Mouse (Mus musculus): ENCODE data around the gene Adipor1. TPM values are rescaled to one million over a fixed set of nuclear protein-coding genes. Genes with fewer than 3 reads are reported as not detected.

Gene Adipor1
- polyA plus RNA-seq, 1 experiment from 2014 or later = 65.1 TPM

- Histone ChIP-seq H3K36me3 (replicated peaks) (peaks cover 30% of the 10 kb centered on the region), H3K27me3 (peaks cover 5% of the 10 kb centered on the region; the same call in 1 of the 2 replicates), H3K9ac (no peak overlapping the region), H3K4me3 (replicated peaks) (no peak overlapping the region), H3K4me1 (peaks cover 16% of the 10 kb centered on the region), H3K9me3 (no peaks in the 10 kb centered on the region), H3K27ac (no peak overlapping the region), H3K4me2 (no peak overlapping the region)
- no peak for ATAC-seq (ENCODE audit: low FRiP score)
- WGBS = 93% methylated on average over 7 of the region's 7 CpGs
Observed at GRCm38 (mm10) chr1:134458139-134458727, 43.1 kb downstream of the Adipor1 start.

- WGBS = 89% methylated on average over 1 of the region's 1 CpGs
Observed at GRCm38 (mm10) chr1:134460294-134461284, 45.4 kb downstream of the Adipor1 start.

More at GRCm38 (mm10) chr1:134460294-134461284, 45.4 kb downstream of the Adipor1 start:
- ATAC-seq (ENCODE audit: low FRiP score) = no peak
- H3K4me3 ChIP-seq (replicated peaks) = no peak overlapping the region
- no peaks in the 10 kb centered on the region for H3K27me3 ChIP-seq
- peaks cover 10% of the 10 kb centered on the region for H3K4me1 ChIP-seq
- H3K9me3 ChIP-seq = no peaks in the 10 kb centered on the region
- no peak overlapping the region for H3K27ac ChIP-seq
- H3K36me3 ChIP-seq (replicated peaks) = peaks cover 46% of the 10 kb centered on the region
- no peak overlapping the region for H3K4me2 ChIP-seq
- H3K9ac ChIP-seq = no peak overlapping the region

Other genes starting within 250 kb of the Adipor1 start
- gene Chil1, start 233.2 kb upstream of the Adipor1 start, polyA plus RNA-seq (2016; fragmentation: Nextera tagmentation; extraction: Ambion mirVana) = 1.9 and 2.5 TPM in 2 replicates
- 0.15 and 0.34 TPM in 2 replicates for gene Mybph, start 221.9 kb upstream of the Adipor1 start, polyA plus RNA-seq (2016; fragmentation: Nextera tagmentation; extraction: Ambion mirVana)
- gene Adora1, start 179.9 kb upstream of the Adipor1 start, polyA plus RNA-seq (2016; fragmentation: Nextera tagmentation; extraction: Ambion mirVana) = 1.4 and 1.8 TPM in 2 replicates
- gene Myog, start 125.4 kb upstream of the Adipor1 start, polyA plus RNA-seq (2016; fragmentation: Nextera tagmentation; extraction: Ambion mirVana) = 1.2 TPM in 1 of 2 replicates, not detected in the other
- 3.1 and 3.2 TPM in 2 replicates for gene Ppfia4, start 82.5 kb upstream of the Adipor1 start, polyA plus RNA-seq (2016; fragmentation: Nextera tagmentation; extraction: Ambion mirVana)
- gene Tmem183a, start 53.4 kb upstream of the Adipor1 start, polyA plus RNA-seq (2016; fragmentation: Nextera tagmentation; extraction: Ambion mirVana) = 130 and 131 TPM in 2 replicates
- gene 4933406M09Rik, start 29.4 kb upstream of the Adipor1 start, polyA plus RNA-seq (2016; fragmentation: Nextera tagmentation; extraction: Ambion mirVana) = not detected in 2 replicates
- 19.2 and 21.5 TPM in 2 replicates for gene Cyb5r1, start 9.8 kb upstream of the Adipor1 start, polyA plus RNA-seq (2016; fragmentation: Nextera tagmentation; extraction: Ambion mirVana)
- 33.2 and 34.1 TPM in 2 replicates for gene Klhl12, start 40.2 kb downstream of the Adipor1 start, polyA plus RNA-seq (2016; fragmentation: Nextera tagmentation; extraction: Ambion mirVana)
- gene Rabif, start 79.3 kb downstream of the Adipor1 start, polyA plus RNA-seq (2016; fragmentation: Nextera tagmentation; extraction: Ambion mirVana) = 41.6 and 41.7 TPM in 2 replicates
- gene Mgat4e, start 134.3 kb downstream of the Adipor1 start, polyA plus RNA-seq (2016; fragmentation: Nextera tagmentation; extraction: Ambion mirVana) = not detected in 2 replicates
- gene Kdm5b, start 144.8 kb downstream of the Adipor1 start, polyA plus RNA-seq (2016; fragmentation: Nextera tagmentation; extraction: Ambion mirVana) = 98.2 and 103 TPM in 2 replicates
- 0.95 and 1.2 TPM in 2 replicates for gene Syt2, start 231.3 kb downstream of the Adipor1 start, polyA plus RNA-seq (2016; fragmentation: Nextera tagmentation; extraction: Ambion mirVana)